19 mouse cellular contexts compared by ENCODE assay signal in genomic region chr8:72469243-72469642, GRCm38 (mm10). TPM values are rescaled to one million over a fixed set of nuclear protein-coding genes. Genes with fewer than 3 reads are reported as not detected.
A peak's percentile ranks its signal among the peaks of the same experiment; 100 is the strongest.
DNase-seq lines count a peak whose midpoint lies in the region; ATAC-seq and TF ChIP-seq lines count a peak whose summit lies in the region.
"Had no signal": no experiment of that assay in that cellular context is flagged by ENCODE, and none has a peak within 500 bp of the region (broad histone marks: within the 10 kb centered on the region; RNA-seq: fewer than 3 reads in every experiment).

No protein-coding gene starts in this region.

- peak; percentile 38 for ATAC-seq in liver, embryonic 16.5 days (ENCODE audit: low read depth)
- no peak for ATAC-seq in liver, embryonic 11.5 days (replicated peaks; ENCODE audit: low FRiP score)
- ATAC-seq: forebrain, embryonic 14.5 days had no signal

- H3K4me1 ChIP-seq in kidney, adult 2 months (ENCODE audit: control insufficient read depth, insufficient read depth, low read length), result peaks cover 2% of the 10 kb centered on the region; the same call in 1 of the 2 replicates
- peaks cover 9% of the 10 kb centered on the region for H3K4me1 ChIP-seq in liver, embryonic 16.5 days (ENCODE audit: control insufficient read depth, low read depth, low read length)
- peaks cover 9% of the 10 kb centered on the region; the same call in 1 of the 2 replicates for H3K4me1 ChIP-seq in liver, embryonic 11.5 days (replicated peaks; ENCODE audit: control insufficient read depth, insufficient read depth, low read length)

- H3K4me2 ChIP-seq in liver, embryonic 16.5 days (ENCODE audit: low read depth, low read length), result no peak overlapping the region
- H3K4me2 ChIP-seq in liver, embryonic 11.5 days, result no peak overlapping the region
- H3K4me2 ChIP-seq in myocyte (ENCODE audit: low read depth), result peak overlapping the region; percentile 12
- H3K4me2 ChIP-seq: embryonic facial prominence, embryonic 15.5 days; heart, embryonic 12.5 days; hindbrain, embryonic 14.5 days had no signal

- peak overlapping the region; percentile 62 for H3K27ac ChIP-seq in gastrocnemius, adult 2 months
- H3K27ac ChIP-seq in kidney, adult 2 months (ENCODE audit: insufficient read depth, low read depth, low read length), result no peak overlapping the region
- no peak overlapping the region for H3K27ac ChIP-seq in liver, embryonic 16.5 days (ENCODE audit: low read length)
- no peak overlapping the region for H3K27ac ChIP-seq in liver, embryonic 11.5 days (ENCODE audit: low read depth, low read length)
- H3K27ac ChIP-seq: embryonic facial prominence, embryonic 15.5 days; forebrain, embryonic 10.5 days; hindbrain, embryonic 10.5 days; hindbrain, embryonic 14.5 days had no signal

- no peak overlapping the region for H3K4me3 ChIP-seq in gastrocnemius, adult 2 months
- no peak overlapping the region for H3K4me3 ChIP-seq in kidney, adult 2 months (ENCODE audit: insufficient read depth, low read depth, low read length)
- no peak overlapping the region for H3K4me3 ChIP-seq in liver, embryonic 16.5 days (ENCODE audit: low read depth, low read length)
- no peak overlapping the region for H3K4me3 ChIP-seq in liver, embryonic 11.5 days (ENCODE audit: low read depth, low read length)
- H3K4me3 ChIP-seq in myocyte, result no peak overlapping the region
- H3K4me3 ChIP-seq: embryonic facial prominence, embryonic 15.5 days; erythroblast, embryonic 14.5 days; forebrain, embryonic 10.5 days; heart, embryonic 12.5 days; hindbrain, embryonic 10.5 days had no signal

- intact Hi-C loops in gastrocnemius, adult 2 months (cut with DNase I), result no loop called here

- no peak for TF ChIP-seq POLR2A in kidney, adult 2 months (IDR thresholded peaks at IDR 0.05; ENCODE audit: low read depth, low read length)
- TF ChIP-seq POLR2A in myocyte (IDR thresholded peaks at IDR 0.05; ENCODE audit: insufficient read length, low read depth), result no peak

- no peak overlapping the region for H3ac ChIP-seq in myocyte (ENCODE audit: control insufficient read depth, insufficient read length)

- peak; percentile 56 for DNase-seq in gastrocnemius, adult 2 months
- no peak for DNase-seq in gastrocnemius, postnatal 4 days (ENCODE audit: low spot score in 2 of 2)
- DNase-seq in kidney, adult 2 months, result peak; percentile 77
- DNase-seq in kidney, postnatal 4 days, result no peak
- DNase-seq in liver, embryonic 11.5 days (ENCODE audit: low spot score), result no peak
- no peak for DNase-seq in adrenal gland, adult 2 months
- DNase-seq: adrenal gland, postnatal 14 days; cerebellum, adult 18-20 months; cerebellum, adult 9-11 months; gastrocnemius, postnatal 14 days had no signal

- no peak for TF ChIP-seq CTCF in gastrocnemius, adult 2 months (IDR thresholded peaks at IDR 0.05)
- TF ChIP-seq CTCF in kidney, adult 2 months (conservative IDR thresholded peaks at IDR 0.05; ENCODE audit: insufficient read depth, insufficient read length, low read depth, low read length), result no peak

- H3K79me2 ChIP-seq in myocyte (ENCODE audit: control insufficient read depth, insufficient read depth), result peaks cover 19% of the 10 kb centered on the region

- H3K27me3 ChIP-seq in kidney, adult 2 months (replicated peaks; ENCODE audit: control insufficient read depth, insufficient read depth, low read length), result no peaks in the 10 kb centered on the region
- H3K27me3 ChIP-seq in liver, embryonic 16.5 days (ENCODE audit: control insufficient read depth, insufficient read depth, low read depth, low read length), result no peaks in the 10 kb centered on the region
- no peaks in the 10 kb centered on the region for H3K27me3 ChIP-seq in liver, embryonic 11.5 days (replicated peaks; ENCODE audit: control insufficient read depth, insufficient read depth, low read length)
- H3K27me3 ChIP-seq in myocyte (ENCODE audit: control insufficient read depth, insufficient read depth, insufficient read length), result no peaks in the 10 kb centered on the region
- H3K27me3 ChIP-seq: embryonic facial prominence, embryonic 15.5 days; heart, embryonic 12.5 days had no signal

- H3K36me3 ChIP-seq in kidney, adult 2 months (ENCODE audit: control insufficient read depth, insufficient read depth, low read length), result peaks cover 16% of the 10 kb centered on the region
- H3K36me3 ChIP-seq in liver, embryonic 16.5 days (ENCODE audit: control insufficient read depth, insufficient read depth), result peaks cover 70% of the 10 kb centered on the region
- peaks cover 81% of the 10 kb centered on the region for H3K36me3 ChIP-seq in liver, embryonic 11.5 days (ENCODE audit: control insufficient read depth, insufficient read depth, low read length)
- H3K36me3 ChIP-seq in myocyte (ENCODE audit: control insufficient read depth, insufficient read depth), result peaks cover 29% of the 10 kb centered on the region

- H3K9me3 ChIP-seq in liver, embryonic 16.5 days (replicated peaks; ENCODE audit: control insufficient read depth, low read length), result no peaks in the 10 kb centered on the region
- no peaks in the 10 kb centered on the region for H3K9me3 ChIP-seq in liver, embryonic 11.5 days (ENCODE audit: control insufficient read depth, low read length)
- H3K9me3 ChIP-seq: embryonic facial prominence, embryonic 15.5 days; forebrain, embryonic 10.5 days; heart, embryonic 12.5 days; hindbrain, embryonic 10.5 days had no signal

- no peak overlapping the region for H3K9ac ChIP-seq in liver, embryonic 16.5 days (ENCODE audit: low read depth, low read length)
- no peak overlapping the region for H3K9ac ChIP-seq in liver, embryonic 11.5 days (ENCODE audit: low read depth, low read length)
- H3K9ac ChIP-seq: embryonic facial prominence, embryonic 15.5 days; heart, embryonic 12.5 days; hindbrain, embryonic 14.5 days had no signal

- WGBS in kidney, adult 2 months, result 77% methylated on average over 2 of the region's 2 CpGs
- 65% methylated on average over 2 of the region's 2 CpGs for WGBS in liver, embryonic 16.5 days (ENCODE audit: insufficient replicate concordance)
- WGBS in liver, embryonic 11.5 days, result 88% methylated on average over 2 of the region's 2 CpGs

TF ChIP-seq in myocyte, 11 proteins besides CTCF, POLR2A, EP300 and RAD21 (continues in another document):
- TF ChIP-seq REST (IDR thresholded peaks at IDR 0.05; ENCODE audit: insufficient read depth, insufficient read length) (no peak), TCF3 (IDR thresholded peaks at IDR 0.05; ENCODE audit: insufficient read length, low read depth) (peak; percentile 73), TCF12 (IDR thresholded peaks at IDR 0.05; ENCODE audit: insufficient read depth, poor library complexity, severe bottlenecking) (peak; percentile 80), CEBPB (IDR thresholded peaks at IDR 0.05; ENCODE audit: insufficient read depth, poor library complexity, severe bottlenecking) (no peak), POLR2AphosphoS2 (IDR thresholded peaks at IDR 0.05; ENCODE audit: insufficient read length, low read depth) (no peak), SRF (IDR thresholded peaks at IDR 0.05; ENCODE audit: control insufficient read depth, insufficient read length, low read depth) (no peak), MYOG (IDR thresholded peaks at IDR 0.05; ENCODE audit: control insufficient read depth in 1 of 3, insufficient read depth in 1 of 3, insufficient read length in 2 of 3, low read depth in 2 of 3) (peak; percentile 72 to 92 (median 84))

RNA-seq across cellular contexts. Expression of gene Cherp, which starts 5.8 kb away (rescaled TPM):
- 10 to 100 TPM; 19.7 to 26.1 TPM for total RNA-seq in gastrocnemius, adult 2 months (2021)
- total RNA-seq in gastrocnemius, postnatal 4 days (2021), result 10 to 100 TPM; 47.7 to 60.6 TPM
- 33.5 and 35.7 TPM in 2 replicates for polyA plus RNA-seq in kidney, adult 2 months (2012; rRNA removed)
- polyA plus RNA-seq in liver, embryonic 16.5 days (2015; fragmentation: Nextera tagmentation; extraction: Ambion mirVana), result 16.2 and 23.1 TPM in 2 replicates
- polyA plus RNA-seq in liver, embryonic 11.5 days (2014; fragmentation: Nextera tagmentation; extraction: Ambion mirVana), result 90.1 and 92.8 TPM in 2 replicates
- 39.9 TPM for polyA plus RNA-seq in myocyte (2012; fragmentation: generic; extraction: Trizol)
- 10 to 100 TPM; 66.3 to 71.0 TPM for total RNA-seq in adrenal gland, adult 2 months (2021)
- 63.8 and 77.3 TPM in 2 replicates for polyA plus RNA-seq in adrenal gland, adult 2 months (2012; rRNA removed)

RNA-seq across cellular contexts. Expression of gene Slc35e1, which starts 23.2 kb away (rescaled TPM):
- total RNA-seq in gastrocnemius, adult 2 months (2021), result 10 to 100 TPM; 44.8 to 52.0 TPM
- 10 to 100 TPM; 24.5 to 28.3 TPM for total RNA-seq in gastrocnemius, postnatal 4 days (2021)
- 52.7 and 67.5 TPM in 2 replicates for polyA plus RNA-seq in kidney, adult 2 months (2012; rRNA removed)
- 3.0 and 3.5 TPM in 2 replicates for polyA plus RNA-seq in liver, embryonic 16.5 days (2015; fragmentation: Nextera tagmentation; extraction: Ambion mirVana)
- 16.8 and 18.1 TPM in 2 replicates for polyA plus RNA-seq in liver, embryonic 11.5 days (2014; fragmentation: Nextera tagmentation; extraction: Ambion mirVana)
- polyA plus RNA-seq in myocyte (2012; fragmentation: generic; extraction: Trizol), result 25.9 TPM
- 10 to 100 TPM; 34.4 to 49.8 TPM for total RNA-seq in adrenal gland, adult 2 months (2021)
- 69.7 and 80.0 TPM in 2 replicates for polyA plus RNA-seq in adrenal gland, adult 2 months (2012; rRNA removed)

RNA-seq across cellular contexts. Expression of gene 1700030K09Rik, which starts 25.6 kb away (rescaled TPM):
- 1 to 10 TPM; 3.3 to 4.8 TPM for total RNA-seq in gastrocnemius, adult 2 months (2021)
- 1 to 10 TPM; 6.3 to 6.5 TPM for total RNA-seq in gastrocnemius, postnatal 4 days (2021)
- 6.8 and 7.2 TPM in 2 replicates for polyA plus RNA-seq in kidney, adult 2 months (2012; rRNA removed)
- 3.4 and 3.5 TPM in 2 replicates for polyA plus RNA-seq in liver, embryonic 16.5 days (2015; fragmentation: Nextera tagmentation; extraction: Ambion mirVana)
- polyA plus RNA-seq in liver, embryonic 11.5 days (2014; fragmentation: Nextera tagmentation; extraction: Ambion mirVana), result 11.6 and 14.0 TPM in 2 replicates
- polyA plus RNA-seq in myocyte (2012; fragmentation: generic; extraction: Trizol), result 7.3 TPM
- total RNA-seq in adrenal gland, adult 2 months (2021), result 1 to 10 TPM; 9.6 to 10.0 TPM
- 5.9 and 6.1 TPM in 2 replicates for polyA plus RNA-seq in adrenal gland, adult 2 months (2012; rRNA removed)

RNA-seq across cellular contexts. Expression of gene Calr3, which starts 25.6 kb away (rescaled TPM):
- total RNA-seq in gastrocnemius, adult 2 months (2021), result 1 to 10 TPM; 3.1 to 4.2 TPM
- 1 to 10 TPM; 1.3 to 2.0 TPM for total RNA-seq in gastrocnemius, postnatal 4 days (2021)
- polyA plus RNA-seq in kidney, adult 2 months (2012; rRNA removed), result 0.77 TPM in 2 replicates
- polyA plus RNA-seq in liver, embryonic 16.5 days (2015; fragmentation: Nextera tagmentation; extraction: Ambion mirVana), result 0.54 and 0.74 TPM in 2 replicates
- polyA plus RNA-seq in liver, embryonic 11.5 days (2014; fragmentation: Nextera tagmentation; extraction: Ambion mirVana), result 2.2 TPM in 2 replicates
- polyA plus RNA-seq in myocyte (2012; fragmentation: generic; extraction: Trizol), result 0.38 TPM
- total RNA-seq in adrenal gland, adult 2 months (2021), result 1 to 10 TPM; 3.9 TPM
- 0.17 and 0.41 TPM in 2 replicates for polyA plus RNA-seq in adrenal gland, adult 2 months (2012; rRNA removed)
- polyA plus RNA-seq: erythroblast, embryonic 14.5 days had no signal

RNA-seq across cellular contexts. Expression of gene Eps15l1, which starts 48.0 kb away (rescaled TPM):
- 10 to 100 TPM; 25.5 to 27.5 TPM for total RNA-seq in gastrocnemius, adult 2 months (2021)
- total RNA-seq in gastrocnemius, postnatal 4 days (2021), result 10 to 100 TPM; 41.6 to 51.1 TPM
- polyA plus RNA-seq in kidney, adult 2 months (2012; rRNA removed), result 30.3 and 31.9 TPM in 2 replicates
- polyA plus RNA-seq in liver, embryonic 16.5 days (2015; fragmentation: Nextera tagmentation; extraction: Ambion mirVana), result 19.2 and 20.0 TPM in 2 replicates
- polyA plus RNA-seq in liver, embryonic 11.5 days (2014; fragmentation: Nextera tagmentation; extraction: Ambion mirVana), result 45.8 and 47.4 TPM in 2 replicates
- polyA plus RNA-seq in myocyte (2012; fragmentation: generic; extraction: Trizol), result 22.8 TPM
- 10 to 100 TPM; 38.2 to 59.8 TPM for total RNA-seq in adrenal gland, adult 2 months (2021)
- polyA plus RNA-seq in adrenal gland, adult 2 months (2012; rRNA removed), result 23.0 and 25.2 TPM in 2 replicates

Comparison
In these comparisons a context has a peak if more than half of its experiments do, and no peak if none do; other contexts are left out.
1. DNase-seq: peak in gastrocnemius, adult 2 months (single experiment) and kidney, adult 2 months (single experiment); none in gastrocnemius, postnatal 4 days (0 of 2), kidney, postnatal 4 days (0 of 2), liver, embryonic 11.5 days (single experiment) and adrenal gland, adult 2 months (single experiment).